Mouse (Mus musculus) midbrain, embryonic 13.5 days (tissue): ENCODE data around the gene Set. TPM values are rescaled to one million over a fixed set of nuclear protein-coding genes. Genes with fewer than 3 reads are reported as not detected.

Experiments used
- ATAC-seq: fragments of 200-750 bp; cut with Nextera tagmentation; 2 replicates; pipeline ENCODE4 v1.8.0; 2017; ENCODE audit warnings: mild to moderate bottlenecking, moderate TSS enrichment, moderate library complexity
- H3K27ac ChIP-seq: fragments of 300-500 bp; sonication (generic); 2 replicates; pipeline ENCODE4 v1.5.1; 2015; ENCODE audit warnings: inconsistent platforms, mild to moderate bottlenecking, moderate library complexity
- H3K27me3 ChIP-seq: fragments of 300-500 bp; sonication (generic); 2 replicates; pipeline ENCODE4 v1.6.1; 2015; ENCODE audit warnings: mild to moderate bottlenecking, inconsistent platforms
- H3K36me3 ChIP-seq: fragments of 300-500 bp; sonication (generic); 2 replicates; pipeline ENCODE4 v1.6.1; 2015; ENCODE audit warnings: mild to moderate bottlenecking, inconsistent platforms
- H3K4me1 ChIP-seq: fragments of 300-500 bp; sonication (generic); replicated peaks from 2 replicates; pipeline ENCODE4 v1.6.1; 2015; ENCODE audit warnings: inconsistent platforms
- H3K4me2 ChIP-seq: fragments of 300-500 bp; sonication (generic); replicated peaks from 2 replicates; pipeline ENCODE4 v1.6.1; 2015; ENCODE audit warnings: moderate library complexity, mild to moderate bottlenecking, inconsistent platforms
- H3K4me3 ChIP-seq: fragments of 300-500 bp; sonication (generic); replicated peaks from 2 replicates; pipeline ENCODE4 v1.5.1; 2015; ENCODE audit warnings: mild to moderate bottlenecking, inconsistent platforms
- H3K9ac ChIP-seq: fragments of 300-500 bp; sonication (generic); replicated peaks from 2 replicates; pipeline ENCODE4 v1.6.1; 2015; ENCODE audit warnings: mild to moderate bottlenecking, inconsistent platforms
- H3K9me3 ChIP-seq: fragments of 300-500 bp; sonication (generic); 2 replicates; pipeline ENCODE4 v1.6.1; 2016; ENCODE audit warnings: mild to moderate bottlenecking, inconsistent platforms
- WGBS: fragments of 180-500 bp; shearing (Covaris S2); methylation state at CpG from one replicate; pipeline ENCODE4 v1.1.7; 2015; 5-methylcytosine and 5-hydroxymethylcytosine counted together
- polyA plus RNA-seq: library from polyadenylated mRNA; unstranded; fragments of >200 nt; fragmentation: Nextera tagmentation; extraction: Ambion mirVana; gene quantifications from 2 replicates; pipeline ENCODE4 v1.2.1, GENCODE M21; 2015

The Set gene
- polyA plus RNA-seq, 1 experiment from 2014 or later, result 448 TPM

DNA sequence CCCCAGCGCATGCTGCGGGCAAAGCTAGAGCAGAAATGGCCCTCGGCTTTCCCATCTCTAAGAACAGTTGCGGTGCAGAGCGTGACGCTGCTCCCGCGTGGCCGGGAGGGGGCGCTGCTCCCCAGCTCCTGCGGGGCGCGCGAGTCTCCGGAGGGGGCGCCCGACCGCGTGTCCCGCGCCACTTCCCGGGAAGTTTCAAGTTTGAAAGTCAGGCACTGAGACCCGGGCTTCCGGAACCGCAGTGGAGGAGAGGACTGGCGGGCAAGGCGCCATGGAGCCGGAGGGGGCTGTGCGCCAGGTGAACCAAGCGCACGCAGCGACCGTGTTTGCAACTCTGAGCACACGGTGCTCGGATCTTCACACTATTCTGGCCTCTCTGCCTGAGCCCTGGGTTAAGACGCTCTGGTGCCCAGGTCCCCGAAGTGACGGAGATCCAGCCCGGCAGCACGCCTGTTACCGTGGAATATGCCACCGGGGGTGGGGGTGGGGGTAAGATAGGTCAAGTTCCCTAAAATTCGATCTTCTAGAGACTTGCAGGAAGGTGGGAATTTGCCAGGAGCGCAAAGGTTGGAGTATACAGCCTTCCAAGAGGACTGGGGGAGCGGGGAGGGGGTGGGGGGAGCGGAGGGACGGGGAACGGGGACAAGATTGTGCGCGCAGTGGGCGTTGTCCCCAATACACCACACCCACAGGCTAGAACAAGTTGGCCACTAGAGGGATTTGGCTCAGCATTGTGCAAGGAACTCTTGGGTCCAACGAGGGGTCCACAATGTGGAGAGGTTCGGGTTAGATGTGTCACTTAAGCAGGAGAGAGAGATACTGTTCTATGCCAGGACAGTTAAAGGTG is 20.5 kb downstream of the Set start, which contains the start of gene Pkn3:
Gene Pkn3, plus strand, starts transcription at position 183 of the 847 bp plus-strand sequence.
- Histone ChIP-seq H3K9ac (peak within 1 kb of the TSS; percentile 49; the same call in 1 of the 2 replicates), H3K27ac (peak within 1 kb of the TSS; percentile 39; the same call in 1 of the 2 replicates)
- peak; percentile 82 for ATAC-seq

DNA sequence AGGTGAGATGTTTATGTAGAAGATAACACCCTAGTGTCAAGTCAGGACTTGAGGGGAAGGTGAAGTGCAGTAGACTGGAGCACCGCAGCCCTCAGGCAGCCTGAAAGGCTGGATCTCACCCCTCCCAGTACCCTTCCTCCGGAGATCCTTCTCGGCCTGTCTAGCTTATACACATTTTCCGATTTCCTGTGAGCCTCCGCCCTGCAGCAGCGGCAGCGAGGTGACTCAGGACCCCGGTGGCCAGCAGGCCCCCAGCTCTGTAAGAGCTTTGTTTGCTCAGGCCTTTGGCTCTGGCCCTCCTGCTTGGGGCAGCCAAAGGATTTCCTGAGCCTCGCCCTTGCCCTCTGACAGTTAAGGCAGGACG is 21.2 kb downstream of the Set start:
- no peaks in the 10 kb centered on the region for H3K9me3 ChIP-seq
- no peak overlapping the region; the same call in 1 of the 2 replicates for H3K4me3 ChIP-seq
- ATAC-seq, result no peak
- peak overlapping the region; percentile 19; the same call in 1 of the 2 replicates for H3K9ac ChIP-seq
- 27% methylated on average over 10 of the region's 10 CpGs for WGBS
- H3K27me3 ChIP-seq, result no peaks in the 10 kb centered on the region
- H3K36me3 ChIP-seq, result peaks cover 6% of the 10 kb centered on the region; the same call in 1 of the 2 replicates
- H3K4me1 ChIP-seq, result peaks cover 17% of the 10 kb centered on the region
- peak overlapping the region; percentile 39; the same call in 1 of the 2 replicates for H3K27ac ChIP-seq
- peak overlapping the region; percentile 91 for H3K4me2 ChIP-seq

More for the DNA sequence above, 20.5 kb downstream of the Set start, which contains the start of gene Pkn3:
- H3K4me2 ChIP-seq, result peak within 1 kb of the TSS; percentile 91
- peaks cover 11% of the 10 kb centered on the region for H3K36me3 ChIP-seq
- WGBS, result under 1% methylated on average over 53 of the region's 53 CpGs
- H3K9me3 ChIP-seq, result no peaks in the 10 kb centered on the region
- H3K27me3 ChIP-seq, result no peaks in the 10 kb centered on the region
- H3K4me3 ChIP-seq, result peak within 1 kb of the TSS; percentile 46
- H3K4me1 ChIP-seq, result peaks cover 17% of the 10 kb centered on the region

DNA sequence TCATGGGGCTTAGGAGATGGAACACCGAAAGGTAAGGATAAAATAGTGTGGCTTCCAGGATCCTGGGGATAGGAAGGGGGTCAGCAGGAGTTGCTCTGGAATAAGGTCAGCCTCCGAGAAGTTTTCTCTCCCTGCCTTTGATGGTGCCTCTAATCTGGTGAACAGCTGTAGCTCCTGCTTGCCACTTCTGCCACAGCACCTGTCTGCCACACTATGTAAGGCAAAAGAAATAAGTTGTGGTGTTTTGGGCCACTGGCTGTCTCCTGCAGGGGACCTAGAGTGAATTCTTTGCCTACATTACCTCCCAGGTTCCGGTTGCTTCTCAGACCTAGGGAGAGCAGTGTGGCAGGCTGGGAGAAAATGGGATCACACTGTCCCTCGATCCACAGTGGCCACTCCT is 21.6 kb downstream of the Set start:
- no peaks in the 10 kb centered on the region for H3K27me3 ChIP-seq
- H3K36me3 ChIP-seq, result peaks cover 2% of the 10 kb centered on the region; the same call in 1 of the 2 replicates
- no peak for ATAC-seq
- peaks cover 17% of the 10 kb centered on the region for H3K4me1 ChIP-seq
- no peak overlapping the region for H3K4me2 ChIP-seq
- WGBS, result 75% methylated on average over 4 of the region's 4 CpGs
- H3K9ac ChIP-seq, result peak overlapping the region; percentile 19; the same call in 1 of the 2 replicates
- H3K4me3 ChIP-seq, result no peak overlapping the region
- H3K9me3 ChIP-seq, result no peaks in the 10 kb centered on the region
- H3K27ac ChIP-seq, result 0 out of 2 replicates have a peak overlapping the region, but pooled peaks have one; percentile 39

DNA sequence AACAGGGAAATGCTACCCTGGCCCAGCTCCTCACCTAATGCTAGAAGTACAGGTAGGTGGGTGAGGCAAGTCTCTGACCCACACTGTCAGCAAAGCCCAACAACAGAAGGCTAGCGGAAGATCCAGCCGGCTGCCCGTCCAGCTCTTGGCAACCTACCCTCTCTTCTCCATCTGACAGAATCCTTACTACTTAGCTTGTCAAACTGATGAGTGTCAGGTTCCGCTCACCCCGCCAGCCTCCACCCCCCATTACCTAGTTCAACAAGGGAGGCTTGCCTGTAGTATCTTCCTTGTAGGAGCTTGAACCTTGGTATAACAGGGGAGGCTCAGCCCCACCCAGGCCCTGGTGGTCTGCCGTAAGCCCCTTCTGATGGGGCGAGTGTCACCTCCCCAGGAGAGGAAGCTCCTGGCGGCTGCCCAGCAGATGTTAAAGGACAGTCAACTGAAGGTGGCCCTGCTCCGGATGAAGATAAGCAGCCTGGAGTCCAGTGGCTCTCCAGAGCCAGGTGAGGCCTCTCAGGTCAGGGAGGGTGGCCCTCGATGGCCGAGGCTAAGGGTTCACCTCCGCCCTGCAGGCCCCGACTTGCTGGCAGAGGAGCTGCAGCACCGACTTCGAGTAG is 23.1 kb downstream of the Set start:
- Histone ChIP-seq H3K4me2 (no peak overlapping the region), H3K9me3 (no peaks in the 10 kb centered on the region), H3K9ac (no peak overlapping the region), H3K27me3 (no peaks in the 10 kb centered on the region), H3K36me3 (no peaks in the 10 kb centered on the region), H3K4me1 (peaks cover 25% of the 10 kb centered on the region), H3K27ac (no peak overlapping the region), H3K4me3 (no peak overlapping the region)
- no peak for ATAC-seq
- WGBS, result 91% methylated on average over 15 of the region's 15 CpGs

DNA sequence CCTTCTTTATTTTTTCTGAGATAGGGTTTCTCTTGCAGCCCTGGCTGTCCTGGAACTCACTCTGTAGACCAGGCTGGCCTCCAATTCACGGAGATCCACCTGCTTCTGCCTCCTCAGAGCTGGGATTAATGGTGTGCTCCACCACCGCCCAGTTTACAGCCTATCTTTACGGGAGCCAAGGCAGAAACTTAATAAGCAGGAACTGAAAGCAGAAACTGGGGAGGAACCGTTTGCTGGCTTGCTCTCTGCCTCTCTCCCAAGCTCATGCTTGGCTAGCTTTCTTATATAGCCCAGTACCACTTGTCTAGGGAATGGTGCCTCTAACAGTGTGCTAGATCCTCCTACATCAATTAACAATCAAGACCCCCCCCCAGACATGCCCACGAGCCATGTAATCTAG is 26.9 kb downstream of the Set start:
- Histone ChIP-seq H3K4me1 (peaks cover 8% of the 10 kb centered on the region), H3K4me3 (no peak overlapping the region), H3K9me3 (no peaks in the 10 kb centered on the region), H3K9ac (no peak overlapping the region), H3K36me3 (no peaks in the 10 kb centered on the region), H3K27me3 (no peaks in the 10 kb centered on the region), H3K27ac (no peak overlapping the region), H3K4me2 (peak overlapping the region; percentile 46)
- ATAC-seq, result no peak
- 49% methylated on average over 5 of the region's 5 CpGs for WGBS

DNA sequence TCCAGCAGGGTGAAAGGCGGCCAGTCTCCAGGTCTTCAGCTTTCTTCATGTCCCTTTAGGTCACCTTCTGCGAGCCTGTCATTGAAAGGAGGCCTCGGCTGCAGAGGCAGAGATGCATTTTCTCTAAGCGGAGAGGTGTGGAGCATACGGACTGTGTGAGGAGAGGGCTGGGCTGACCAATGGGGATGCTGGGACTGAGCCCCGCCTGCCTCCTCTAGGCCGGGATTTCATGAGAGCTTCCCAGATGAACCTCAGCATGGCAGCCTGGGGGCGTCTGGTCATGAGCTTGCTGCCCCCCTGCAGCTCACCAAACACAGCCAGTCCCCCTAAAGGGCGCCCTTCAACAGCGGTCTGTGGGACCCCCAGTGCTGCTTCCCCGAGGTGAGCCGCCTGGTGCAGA is 27.5 kb downstream of the Set start:
- Histone ChIP-seq H3K9ac (peak overlapping the region; percentile 28; the same call in 1 of the 2 replicates), H3K27me3 (no peaks in the 10 kb centered on the region), H3K4me1 (peaks cover 8% of the 10 kb centered on the region), H3K4me2 (peak overlapping the region; percentile 46), H3K27ac (no peak overlapping the region), H3K4me3 (peak overlapping the region; percentile 5; the same call in 1 of the 2 replicates), H3K9me3 (no peaks in the 10 kb centered on the region), H3K36me3 (no peaks in the 10 kb centered on the region)
- ATAC-seq, result peak; percentile 82
- WGBS, result 11% methylated on average over 12 of the region's 12 CpGs

DNA sequence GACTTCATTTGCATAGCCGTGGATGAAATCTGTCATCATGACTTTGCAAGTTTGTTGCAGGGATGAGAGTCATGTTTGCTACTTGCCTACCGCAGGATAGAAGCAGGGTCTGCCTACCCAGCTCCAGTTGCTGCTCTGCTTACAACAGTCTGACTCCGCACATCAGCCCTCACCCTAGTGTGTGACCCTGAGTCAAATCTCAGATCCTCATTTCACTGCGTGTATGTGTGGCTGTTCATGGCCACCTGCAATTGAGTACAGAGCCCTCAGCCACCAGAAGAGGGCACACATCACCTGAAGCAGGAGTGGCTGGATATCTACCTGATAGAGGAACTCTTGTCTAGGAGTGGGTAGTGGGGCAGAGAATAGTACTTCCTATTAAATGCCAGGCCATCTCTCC is 30.1 kb downstream of the Set start:
- Histone ChIP-seq H3K27ac (no peak overlapping the region), H3K36me3 (peaks cover 5% of the 10 kb centered on the region; the same call in 1 of the 2 replicates), H3K9ac (no peak overlapping the region), H3K4me3 (no peak overlapping the region), H3K27me3 (no peaks in the 10 kb centered on the region), H3K4me1 (peaks cover 9% of the 10 kb centered on the region), H3K9me3 (no peaks in the 10 kb centered on the region), H3K4me2 (no peak overlapping the region)
- 93% methylated on average over 4 of the region's 4 CpGs for WGBS
- no peak for ATAC-seq

DNA sequence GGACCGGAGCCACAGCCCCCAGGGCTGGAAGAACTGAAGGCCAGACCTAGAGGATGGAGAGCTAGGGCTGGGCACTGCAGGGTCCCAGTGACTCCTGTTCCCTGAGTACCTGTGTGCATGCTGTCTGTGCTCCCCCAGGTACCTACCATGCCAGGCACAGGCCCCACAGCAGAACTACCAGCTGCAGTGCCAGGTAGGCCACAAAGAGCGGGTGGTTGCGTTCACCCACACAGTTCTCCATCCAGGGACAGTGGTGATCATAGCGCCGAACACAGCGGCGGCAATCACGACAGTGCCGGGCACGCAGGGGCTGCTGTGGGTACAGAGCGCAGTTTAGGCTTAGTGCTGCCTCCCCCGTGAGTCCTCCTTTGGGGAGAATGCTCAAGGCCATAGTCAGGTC is 34.3 kb downstream of the Set start:
- Histone ChIP-seq H3K27ac (no peak overlapping the region), H3K4me1 (peaks cover 24% of the 10 kb centered on the region), H3K4me3 (no peak overlapping the region), H3K9ac (no peak overlapping the region), H3K27me3 (no peaks in the 10 kb centered on the region), H3K36me3 (peaks cover 11% of the 10 kb centered on the region; the same call in 1 of the 2 replicates), H3K9me3 (no peaks in the 10 kb centered on the region), H3K4me2 (no peak overlapping the region)
- no peak for ATAC-seq
- 98% methylated on average over 12 of the region's 12 CpGs for WGBS

DNA sequence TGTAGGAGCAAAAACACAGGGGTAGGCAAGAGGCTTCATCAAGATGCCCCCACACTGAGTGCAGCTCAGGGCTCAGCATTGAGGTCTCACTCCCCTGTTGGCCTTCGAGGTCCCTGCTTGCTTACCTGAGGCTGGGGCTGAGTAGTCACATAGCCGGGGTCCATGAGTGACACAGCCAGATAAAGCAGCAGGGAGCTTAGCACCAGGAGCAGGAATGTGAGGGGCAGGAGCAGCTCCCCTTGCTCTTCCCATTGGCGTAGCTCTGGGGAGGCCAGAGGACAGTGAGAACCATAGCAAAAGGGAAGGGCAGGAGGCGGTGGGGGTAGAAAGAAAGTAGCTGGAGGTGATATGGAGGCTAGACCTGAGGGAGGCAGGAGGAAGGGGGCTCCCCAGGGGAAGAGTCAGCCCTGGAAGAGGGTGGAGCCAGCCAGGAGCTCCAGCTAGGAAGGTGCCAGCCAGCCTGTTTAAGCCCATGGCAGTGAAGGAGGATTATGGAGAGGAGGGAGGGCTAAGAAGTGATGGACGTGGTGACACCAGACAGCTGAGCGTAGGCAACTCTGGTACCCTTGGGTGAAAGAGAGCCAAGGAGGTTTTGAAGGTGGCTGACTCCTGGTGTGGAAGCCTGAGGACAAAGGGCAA is 35.2 kb downstream of the Set start:
- H3K4me3 ChIP-seq, result peak overlapping the region; percentile 63
- H3K36me3 ChIP-seq, result peaks cover 18% of the 10 kb centered on the region
- no peaks in the 10 kb centered on the region for H3K27me3 ChIP-seq
- no peak for ATAC-seq
- peak overlapping the region; percentile 78 for H3K4me2 ChIP-seq
- 53% methylated on average over 6 of the region's 6 CpGs for WGBS
- no peaks in the 10 kb centered on the region for H3K9me3 ChIP-seq
- no peak overlapping the region for H3K27ac ChIP-seq
- H3K9ac ChIP-seq, result peak overlapping the region; percentile 70; the same call in 1 of the 2 replicates
- peaks cover 24% of the 10 kb centered on the region for H3K4me1 ChIP-seq

DNA sequence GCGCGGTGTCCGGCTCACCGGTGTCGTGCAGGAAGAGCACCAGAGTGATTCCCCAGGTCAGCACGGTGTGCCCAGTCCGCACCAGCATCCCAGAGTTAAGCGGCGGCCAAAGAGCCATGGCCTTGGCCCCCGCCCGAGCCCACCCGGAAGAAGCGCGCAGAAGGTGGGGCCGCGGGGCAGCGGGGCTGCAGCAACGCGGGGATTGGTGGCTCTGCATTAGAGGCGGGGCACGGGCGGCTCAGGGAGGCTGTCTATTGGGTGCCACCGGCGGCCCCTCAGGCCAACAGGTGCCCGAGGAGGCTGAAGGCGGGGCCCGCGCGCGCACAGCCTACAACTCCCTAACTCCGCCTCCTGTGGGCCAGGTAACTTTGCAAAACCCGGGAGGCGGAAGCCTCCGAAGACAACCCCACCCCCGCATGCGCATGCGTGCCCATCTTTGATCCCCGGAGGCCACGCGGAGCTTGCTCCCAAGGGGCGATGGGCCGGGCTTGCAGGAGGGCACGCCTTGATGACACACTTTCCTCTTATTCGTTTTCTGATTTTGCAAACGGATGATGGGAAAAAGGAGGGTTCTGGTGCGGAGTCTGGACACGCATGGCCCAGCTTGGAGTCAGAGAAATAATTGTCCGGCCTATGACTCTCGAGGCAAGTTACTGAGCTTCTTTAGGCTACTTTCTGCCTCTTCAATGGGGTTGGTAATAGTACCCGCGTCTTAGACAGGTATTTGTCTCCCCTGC is 36.5 kb downstream of the Set start, which contains the start of gene Zdhhc12:
Gene Zdhhc12, minus strand, starts transcription at position 178 of the 737 bp plus-strand sequence.
- Histone ChIP-seq H3K9me3 (no peaks in the 10 kb centered on the region), H3K4me3 (peak within 1 kb of the TSS; percentile 63), H3K4me1 (peaks cover 24% of the 10 kb centered on the region), H3K4me2 (peak within 1 kb of the TSS; percentile 78), H3K36me3 (peaks cover 29% of the 10 kb centered on the region), H3K27me3 (no peaks in the 10 kb centered on the region), H3K27ac (peak within 1 kb of the TSS; percentile 5; the same call in 1 of the 2 replicates), H3K9ac (peak within 1 kb of the TSS; percentile 70)
- ATAC-seq, result peak; percentile 95
- WGBS, result under 1% methylated on average over 48 of the region's 51 CpGs

DNA sequence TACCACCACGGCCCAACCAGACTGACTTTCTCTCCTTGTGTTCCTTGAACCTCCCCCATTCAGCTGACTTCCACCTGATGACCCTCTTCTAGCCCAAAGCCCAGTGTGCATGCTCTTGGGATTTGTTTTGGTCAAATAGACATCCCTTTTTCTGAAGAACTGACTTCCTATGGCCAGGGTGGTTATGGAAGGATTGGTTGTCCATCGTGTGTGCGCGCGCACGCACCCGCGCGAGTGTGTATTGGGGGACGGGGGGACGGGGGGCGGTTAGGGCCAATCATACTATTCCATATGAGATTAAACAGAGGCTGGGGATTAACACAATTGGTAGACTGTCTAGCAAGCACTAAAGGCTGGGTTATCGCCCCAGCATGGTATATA is 37.0 kb downstream of the Set start:
- H3K27me3 ChIP-seq, result no peaks in the 10 kb centered on the region
- 2% methylated on average over 13 of the region's 13 CpGs for WGBS
- H3K27ac ChIP-seq, result no peak overlapping the region
- ATAC-seq, result no peak
- H3K4me2 ChIP-seq, result peak overlapping the region; percentile 78
- peaks cover 34% of the 10 kb centered on the region for H3K36me3 ChIP-seq
- peak overlapping the region; percentile 63 for H3K4me3 ChIP-seq
- H3K4me1 ChIP-seq, result peaks cover 24% of the 10 kb centered on the region
- no peaks in the 10 kb centered on the region for H3K9me3 ChIP-seq
- H3K9ac ChIP-seq, result peak overlapping the region; percentile 70
